Mouse (Mus musculus) right cerebral cortex, adult 2 months (tissue): Measurements from ENCODE around the gene Rhobtb1.

ENCODE experiments used
- DNase-seq, 2 experiments: peaks; one replicate each; pipeline ENCODE4 v3.0.0; 2021 to 2022; ENCODE audit warnings: low spot score in 2 of 2

Rhobtb1 gene

GRCm38 (mm10) chr10:69321519-69322035 is 170.3 kb downstream of the Rhobtb1 start:
- no peak for DNase-seq

- no peak for DNase-seq
These were observed 172.8 kb downstream of the Rhobtb1 start for GRCm38 (mm10) chr10:69323986-69324385.

GRCm38 (mm10) chr10:69324816-69325215 is 173.6 kb downstream of the Rhobtb1 start:
- no peak for DNase-seq

GRCm38 (mm10) chr10:69326433-69326832 is 175.2 kb downstream of the Rhobtb1 start:
- DNase-seq, result peak in 1 of 2 experiments; percentile 12

- no peak for DNase-seq
These were observed 176.1 kb downstream of the Rhobtb1 start for GRCm38 (mm10) chr10:69327362-69327761.

GRCm38 (mm10) chr10:69328029-69328655 is 176.9 kb downstream of the Rhobtb1 start:
- no peak for DNase-seq

GRCm38 (mm10) chr10:69328656-69329046 is 177.4 kb downstream of the Rhobtb1 start:
- DNase-seq, result no peak

- DNase-seq, result no peak
These were observed 180.0 kb downstream of the Rhobtb1 start for GRCm38 (mm10) chr10:69331231-69331630.

- DNase-seq, result no peak
These were observed 182.0 kb downstream of the Rhobtb1 start for GRCm38 (mm10) chr10:69333212-69333611.

GRCm38 (mm10) chr10:69334271-69335194 is 183.3 kb downstream of the Rhobtb1 start:
- DNase-seq, result peak in 1 of 2 experiments; percentile 14

GRCm38 (mm10) chr10:69335195-69335536 is 183.9 kb downstream of the Rhobtb1 start:
- peak in 1 of 2 experiments; percentile 22 for DNase-seq

- no peak for DNase-seq
These were observed 184.4 kb downstream of the Rhobtb1 start for GRCm38 (mm10) chr10:69335611-69336010.

GRCm38 (mm10) chr10:69336219-69336618 is 185.0 kb downstream of the Rhobtb1 start:
- DNase-seq, result no peak

- DNase-seq, result no peak
These were observed 188.8 kb downstream of the Rhobtb1 start for GRCm38 (mm10) chr10:69340001-69340400.
